Mouse (Mus musculus): Measurements from ENCODE around the gene Chat.

Gene Chat

GRCm38 (mm10) chr14:32465889-32466288 lies at the start of gene Chat:
Gene Chat (minus strand): TSS chr14:32465989.
- no peak for DNase-seq (ENCODE audit: low read depth, low spot score)

- peak; percentile 93 for DNase-seq (ENCODE audit: low read depth, low spot score)
Observed at GRCm38 (mm10) chr14:32513336-32514032, 47.7 kb upstream of the Chat start, which contains the start of gene Ercc6. Gene Ercc6 (plus strand): TSS chr14:32513521.

GRCm38 (mm10) chr14:32512912-32513311 lies 47.1 kb upstream of the Chat start:
- DNase-seq (ENCODE audit: low read depth, low spot score) = peak; percentile 28

GRCm38 (mm10) chr14:32509443-32509961 lies 43.7 kb upstream of the Chat start:
- DNase-seq (ENCODE audit: low read depth, low spot score) = no peak

GRCm38 (mm10) chr14:32508105-32508835 lies 42.5 kb upstream of the Chat start:
- DNase-seq (ENCODE audit: low read depth, low spot score) = no peak

DNA sequence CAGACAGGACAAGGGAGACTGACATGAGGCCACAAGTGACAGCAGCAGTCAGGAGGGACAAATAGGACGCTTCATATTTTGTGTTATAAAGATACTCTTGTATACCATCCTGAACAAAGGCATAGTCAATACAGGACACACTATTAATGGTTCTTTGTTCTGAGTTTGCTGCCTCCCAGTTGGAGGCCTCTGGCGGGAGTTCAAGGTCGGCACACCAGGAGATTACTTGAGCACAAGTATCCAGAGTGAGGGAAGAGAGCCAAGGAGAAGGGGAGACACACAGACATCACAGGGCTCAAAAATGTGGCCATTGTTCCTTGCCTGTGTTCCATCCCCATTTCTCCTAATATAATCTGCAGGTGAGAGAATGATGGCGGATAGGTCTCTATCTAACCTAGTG lies 41.4 kb upstream of the Chat start:
- peak; percentile 14 for DNase-seq (ENCODE audit: low read depth, low spot score)

- no peak for DNase-seq (ENCODE audit: low read depth, low spot score)
Observed at GRCm38 (mm10) chr14:32506329-32506728, 40.5 kb upstream of the Chat start.

DNA sequence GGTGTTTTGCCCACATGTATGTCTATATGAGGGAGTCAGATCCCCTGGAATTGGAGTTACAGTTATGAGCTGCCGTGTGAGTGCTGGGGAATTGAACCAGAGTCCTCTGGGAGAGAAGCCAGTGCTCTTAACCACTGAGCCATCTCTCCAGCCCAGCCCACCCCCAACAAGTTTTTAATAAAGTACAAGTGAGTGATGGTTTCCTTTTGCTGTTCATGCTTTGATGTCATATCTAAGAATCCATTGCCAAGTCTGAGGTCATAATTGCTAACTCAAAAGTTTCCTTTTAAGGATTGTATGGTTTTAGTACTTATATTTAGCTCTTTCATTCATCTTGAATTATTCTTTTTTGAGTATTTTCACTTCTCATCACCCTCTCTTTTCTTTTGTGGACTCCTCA lies 38.1 kb upstream of the Chat start:
- no peak for DNase-seq (ENCODE audit: low read depth, low spot score)

DNA sequence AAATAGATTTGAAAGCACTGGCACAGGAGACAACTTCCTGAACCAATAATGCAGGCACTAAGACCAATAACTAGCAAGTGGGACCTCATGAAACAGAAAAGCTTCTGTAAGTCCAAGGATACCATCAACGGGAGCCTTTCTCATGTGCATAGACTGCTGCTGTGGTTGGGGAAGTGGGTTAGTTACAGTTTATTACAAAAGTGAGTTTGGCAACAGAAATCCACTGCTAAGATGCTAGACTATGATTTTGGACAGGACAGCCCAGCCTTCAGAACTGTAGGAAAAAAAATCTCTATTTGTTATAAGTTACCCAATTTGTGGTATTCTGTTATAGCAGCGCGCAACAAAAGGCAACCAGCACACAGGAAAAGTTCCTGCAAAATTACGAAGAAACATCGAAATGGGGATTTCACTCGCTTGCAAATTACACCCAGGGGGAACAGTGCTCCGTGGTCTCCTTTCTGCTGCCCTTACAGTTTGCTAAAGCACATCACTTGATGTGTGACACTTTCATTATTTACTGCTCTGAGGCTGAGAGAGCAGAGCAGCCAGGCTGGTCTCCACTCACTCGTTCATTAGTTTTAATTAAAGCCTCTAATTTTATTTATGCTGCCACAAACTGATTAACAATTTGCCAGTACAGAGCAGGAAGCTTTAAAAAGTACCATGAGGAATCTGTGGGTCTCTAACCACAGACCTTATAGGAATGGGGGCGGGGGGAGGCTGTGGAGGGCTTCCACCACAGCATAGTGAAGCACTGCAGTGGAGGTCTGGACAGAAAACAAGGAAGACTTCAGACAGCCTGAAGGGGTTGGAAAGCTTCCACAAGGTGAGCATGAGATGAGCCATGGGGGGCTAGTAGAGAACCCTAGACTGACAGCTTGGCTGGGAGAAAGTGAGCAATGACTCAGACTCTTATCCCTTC lies 37.2 kb upstream of the Chat start:
- no peak for DNase-seq (ENCODE audit: low read depth, low spot score)

DNA sequence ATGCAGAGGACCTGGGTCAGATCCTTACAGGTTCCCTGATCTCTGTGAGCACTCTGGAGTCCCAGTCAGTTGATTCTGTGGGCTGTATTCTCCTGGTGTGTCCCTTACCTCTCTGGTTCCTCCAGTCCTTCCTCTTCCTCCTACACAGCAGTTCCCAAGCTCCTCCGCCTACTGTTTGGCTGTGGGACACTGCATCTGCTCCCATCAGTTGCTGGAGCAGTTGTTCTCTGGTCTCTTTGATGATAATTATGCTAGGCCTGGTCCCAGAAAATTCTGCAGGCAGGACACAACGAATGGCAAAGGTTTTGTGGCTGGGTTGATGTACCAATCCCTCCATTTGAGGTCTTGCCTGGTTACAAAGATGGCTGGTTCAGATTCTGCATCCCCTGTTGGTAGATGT lies 35.5 kb upstream of the Chat start:
- no peak for DNase-seq (ENCODE audit: low read depth, low spot score)

GRCm38 (mm10) chr14:32496115-32496850 lies 30.5 kb upstream of the Chat start:
- no peak for DNase-seq (ENCODE audit: low read depth, low spot score)

DNA sequence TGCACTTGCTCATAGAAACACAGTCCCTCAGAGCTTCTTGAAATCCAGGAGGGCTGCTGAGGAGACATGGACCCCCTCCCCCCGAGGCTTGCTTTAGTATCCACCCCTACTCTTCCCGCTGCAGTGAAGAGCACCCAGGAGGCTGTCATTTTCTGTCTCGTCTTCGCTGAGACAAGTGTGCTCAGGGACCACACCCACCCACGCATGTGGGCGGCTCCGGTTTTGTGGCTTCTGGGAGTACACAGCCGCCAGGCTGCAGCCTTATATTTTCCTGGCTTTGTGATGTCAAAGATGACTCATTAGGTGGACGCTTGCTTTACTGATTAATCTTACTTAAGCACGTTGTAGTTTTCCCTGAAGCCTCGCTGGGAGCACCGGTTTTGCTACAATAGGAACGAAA lies 26.7 kb upstream of the Chat start:
- peak; percentile 12 for DNase-seq (ENCODE audit: low read depth, low spot score)

DNA sequence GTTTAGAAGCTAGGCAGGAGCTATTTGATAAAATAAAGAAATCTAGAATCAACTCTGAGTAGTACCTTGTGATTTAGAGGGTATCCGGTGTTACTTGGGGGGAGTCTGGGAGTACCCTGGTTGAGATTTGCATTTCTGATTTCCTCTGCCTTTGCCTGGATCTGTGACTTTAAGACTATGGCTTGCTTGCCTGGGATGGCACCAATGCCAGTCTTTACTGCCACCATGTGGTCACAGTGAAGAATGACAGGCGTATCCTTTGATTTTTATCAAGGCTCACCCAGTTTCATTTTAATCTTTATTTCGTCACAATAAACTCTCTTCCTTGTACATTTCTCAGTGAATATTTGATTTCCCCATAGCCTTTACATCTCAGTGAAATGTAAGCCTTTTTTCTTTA lies 16.3 kb upstream of the Chat start:
- DNase-seq (ENCODE audit: low read depth, low spot score) = peak; percentile 56

GRCm38 (mm10) chr14:32477581-32477980 lies 11.8 kb upstream of the Chat start:
- DNase-seq (ENCODE audit: low read depth, low spot score) = no peak

- DNase-seq (ENCODE audit: low read depth, low spot score) = no peak
Observed at GRCm38 (mm10) chr14:32476559-32476958, 10.8 kb upstream of the Chat start.

- DNase-seq (ENCODE audit: low read depth, low spot score) = peak; percentile 71
Observed at GRCm38 (mm10) chr14:32472996-32473395, 7.2 kb upstream of the Chat start.

GRCm38 (mm10) chr14:32467606-32468005 lies 1.8 kb upstream of the Chat start:
- peak; percentile 30 for DNase-seq (ENCODE audit: low read depth, low spot score)

GRCm38 (mm10) chr14:32465506-32465870 lies 301 bp downstream of the Chat start:
- DNase-seq (ENCODE audit: low read depth, low spot score) = peak; percentile 57

- peak; percentile 54 for DNase-seq (ENCODE audit: low read depth, low spot score)
Observed at GRCm38 (mm10) chr14:32464601-32465505, 936 bp downstream of the Chat start, which contains the start of gene Slc18a3. Gene Slc18a3 (minus strand): TSS chr14:32464850.

Measured in ES-CJ7 (cell line).